In the genomic region with DNA sequence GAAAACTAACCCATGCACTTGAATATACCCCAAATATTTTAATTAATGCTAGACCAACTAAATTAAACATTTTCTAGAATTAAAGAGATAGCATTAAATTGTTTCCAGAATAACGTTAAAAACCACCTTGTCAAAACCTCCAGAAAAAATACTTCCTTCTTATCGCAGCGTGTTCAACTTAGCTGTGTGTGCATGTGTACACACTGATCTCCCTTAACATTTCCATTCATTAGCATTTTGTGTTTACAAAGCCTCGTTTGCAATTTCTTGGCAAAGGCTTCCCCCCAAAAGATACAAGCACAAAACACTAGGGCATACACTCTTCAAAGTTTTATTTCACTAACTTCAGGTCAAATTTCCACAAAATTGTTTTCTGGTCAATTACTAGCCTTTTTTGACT, we compare ENCODE assay signal across 8 mouse cellular contexts. TPM values are rescaled to one million over a fixed set of nuclear protein-coding genes. Genes with fewer than 3 reads are reported as not detected.
A peak's percentile ranks its signal among the peaks of the same experiment; 100 is the strongest.
DNase-seq lines count a peak whose midpoint lies in the region; ATAC-seq and TF ChIP-seq lines count a peak whose summit lies in the region.

No protein-coding gene starts in this region.

- 78% methylated on average over 4 of the region's 4 CpGs for WGBS in heart, embryonic 11.5 days (ENCODE audit: insufficient replicate concordance)
- 51% methylated on average over 4 of the region's 4 CpGs for WGBS in liver, embryonic 13.5 days (ENCODE audit: insufficient replicate concordance)

- no peaks in the 10 kb centered on the region for H3K27me3 ChIP-seq in heart, embryonic 11.5 days (ENCODE audit: control insufficient read depth, insufficient read depth, low read length)
- H3K27me3 ChIP-seq in testis, adult 2 months (ENCODE audit: control insufficient read depth, insufficient read depth, low read length) = no peaks in the 10 kb centered on the region
- H3K27me3 ChIP-seq in liver, embryonic 13.5 days = no peaks in the 10 kb centered on the region

- no peak for DNase-seq in heart, postnatal 14 days
- DNase-seq in testis, postnatal 14 days (ENCODE audit: low spot score) = no peak
- no peak for DNase-seq in liver, embryonic 13.5 days
- no peak for DNase-seq in cerebellum, adult 11-12 months
- no peak for DNase-seq in adrenal gland, adult 8-10 months
- DNase-seq in spleen, adult 18-20 months = no peak

- TF ChIP-seq CTCF in testis, adult 2 months (IDR thresholded peaks at IDR 0.05; ENCODE audit: control insufficient read depth, insufficient read depth, insufficient replicate concordance, low read depth, low read length) = no peak

- no peak overlapping the region for H3K9ac ChIP-seq in heart, embryonic 11.5 days (ENCODE audit: low read depth, low read length)
- peak overlapping the region; percentile 99 for H3K9ac ChIP-seq in liver, embryonic 13.5 days

- peak overlapping the region; percentile 82 for H3K4me2 ChIP-seq in heart, embryonic 11.5 days
- H3K4me2 ChIP-seq in liver, embryonic 13.5 days = peak overlapping the region; percentile 91

- no peaks in the 10 kb centered on the region for H3K36me3 ChIP-seq in heart, embryonic 11.5 days (ENCODE audit: control insufficient read depth, insufficient read depth, low read length)
- peaks cover 2% of the 10 kb centered on the region for H3K36me3 ChIP-seq in testis, adult 2 months (ENCODE audit: control insufficient read depth, insufficient read depth, low read length)
- H3K36me3 ChIP-seq in liver, embryonic 13.5 days = peaks cover 28% of the 10 kb centered on the region; the same call in 1 of the 2 replicates

- no peak overlapping the region for H3K27ac ChIP-seq in heart, embryonic 11.5 days (ENCODE audit: low read depth, low read length)
- H3K27ac ChIP-seq in testis, adult 2 months (ENCODE audit: control insufficient read depth, insufficient read depth, low read depth, low read length) = no peak overlapping the region
- peak overlapping the region; percentile 93 for H3K27ac ChIP-seq in liver, embryonic 13.5 days

- TF ChIP-seq POLR2A in testis, adult 2 months (IDR thresholded peaks at IDR 0.05; ENCODE audit: control insufficient read depth, low read depth, low read length) = no peak

- intact Hi-C loops in heart, postnatal 14 days (cut with DNase I) = loop anchor here (5.0 to 10.0 kb wide), 2 partner anchors 81 to 198 kb away; no protein-coding TSS in a partner anchor

- peak overlapping the region; percentile 93 for H3K4me3 ChIP-seq in heart, embryonic 11.5 days (ENCODE audit: low read depth, low read length)
- H3K4me3 ChIP-seq in testis, adult 2 months (ENCODE audit: control insufficient read depth, low read depth, low read length) = peak overlapping the region; percentile 85; the same call in 1 of the 2 replicates
- peak overlapping the region; percentile 94 for H3K4me3 ChIP-seq in liver, embryonic 13.5 days (replicated peaks)

- H3K4me1 ChIP-seq in heart, embryonic 11.5 days (ENCODE audit: control insufficient read depth, insufficient read depth, low read length) = peaks cover 4% of the 10 kb centered on the region; the same call in 1 of the 2 replicates
- H3K4me1 ChIP-seq in testis, adult 2 months (ENCODE audit: control insufficient read depth, insufficient read depth, low read length) = no peaks in the 10 kb centered on the region
- H3K4me1 ChIP-seq in liver, embryonic 13.5 days (replicated peaks) = peaks cover 29% of the 10 kb centered on the region

- ATAC-seq in heart, embryonic 11.5 days (replicated peaks; ENCODE audit: insufficient number of reproducible peaks, low FRiP score, low TSS enrichment) = no peak
- no peak for ATAC-seq in liver, embryonic 13.5 days (ENCODE audit: low read depth)

- H3K9me3 ChIP-seq in heart, embryonic 11.5 days (replicated peaks; ENCODE audit: control insufficient read depth, low read length) = no peaks in the 10 kb centered on the region
- H3K9me3 ChIP-seq in liver, embryonic 13.5 days (replicated peaks) = no peaks in the 10 kb centered on the region

RNA-seq across cellular contexts. Expression of a gene that starts 2.3 kb away (rescaled TPM):
- polyA plus RNA-seq in heart, embryonic 11.5 days (2014; fragmentation: Nextera tagmentation; extraction: Ambion mirVana) = 35.5 and 36.4 TPM in 2 replicates
- 10 to 100 TPM; 23.6 to 27.4 TPM for total RNA-seq in heart, postnatal 14 days (2021)
- polyA plus RNA-seq in testis, adult 2 months (2012; rRNA removed) = 218 and 255 TPM in 2 replicates
- polyA plus RNA-seq in liver, embryonic 13.5 days (2015; fragmentation: Nextera tagmentation; extraction: Ambion mirVana) = 90.0 and 92.8 TPM in 2 replicates
- total RNA-seq in adrenal gland, adult 8-10 months (2022) = 10 to 100 TPM; 21.6 to 46.9 (median 39.5) TPM
